ENCODE assay signal across 8 mouse cellular contexts in genomic region chr14:45317921-45318411, GRCm38 (mm10). TPM values are rescaled to one million over a fixed set of nuclear protein-coding genes. Genes with fewer than 3 reads are reported as not detected.
A peak's percentile ranks its signal among the peaks of the same experiment; 100 is the strongest.
DNase-seq lines count a peak whose midpoint lies in the region; ATAC-seq and TF ChIP-seq lines count a peak whose summit lies in the region.

No protein-coding gene starts in this region.

- H3K4me1 ChIP-seq in CH12.LX (ENCODE audit: control insufficient read depth in 1 of 2, insufficient read depth in 2 of 2): peaks cover 10 to 40% of the 10 kb centered on the region in 2 experiments
- peaks cover 16% of the 10 kb centered on the region for H3K4me1 ChIP-seq in embryonic facial prominence, embryonic 13.5 days
- peaks cover 11% of the 10 kb centered on the region for H3K4me1 ChIP-seq in hindbrain, embryonic 16.5 days (ENCODE audit: control insufficient read depth, insufficient read depth, low read depth, low read length)
- peaks cover 10% of the 10 kb centered on the region for H3K4me1 ChIP-seq in stomach, embryonic 16.5 days (ENCODE audit: control insufficient read depth, insufficient read depth, low read length)

- peaks cover 0 to 13% of the 10 kb centered on the region in 2 experiments for H3K36me3 ChIP-seq in CH12.LX (replicated peaks in 1 of 2; ENCODE audit: control insufficient read depth in 1 of 2, insufficient read depth in 1 of 2, low read length in 1 of 2)
- no peaks in the 10 kb centered on the region for H3K36me3 ChIP-seq in embryonic facial prominence, embryonic 13.5 days
- H3K36me3 ChIP-seq in hindbrain, embryonic 16.5 days (ENCODE audit: control insufficient read depth, insufficient read depth, low read length): no peaks in the 10 kb centered on the region
- no peaks in the 10 kb centered on the region for H3K36me3 ChIP-seq in macrophage (ENCODE audit: inconsistent target)
- no peaks in the 10 kb centered on the region for H3K36me3 ChIP-seq in stomach, embryonic 16.5 days (ENCODE audit: control insufficient read depth, insufficient read depth, low read length)

- no peak overlapping the region for H3K4me2 ChIP-seq in CH12.LX (ENCODE audit: insufficient read depth, low read depth, poor library complexity, severe bottlenecking)
- peak overlapping the region; percentile 72 for H3K4me2 ChIP-seq in embryonic facial prominence, embryonic 13.5 days
- peak overlapping the region; percentile 81 for H3K4me2 ChIP-seq in hindbrain, embryonic 16.5 days (ENCODE audit: low read length)
- H3K4me2 ChIP-seq in stomach, embryonic 16.5 days (ENCODE audit: low read depth, low read length): peak overlapping the region; percentile 73

- H3K9ac ChIP-seq in CH12.LX (ENCODE audit: insufficient read depth, low read depth): peak overlapping the region; percentile 66
- peak overlapping the region; percentile 92 for H3K9ac ChIP-seq in embryonic facial prominence, embryonic 13.5 days
- peak overlapping the region; percentile 91 for H3K9ac ChIP-seq in hindbrain, embryonic 16.5 days (ENCODE audit: low read depth, low read length)
- peak overlapping the region; percentile 92 for H3K9ac ChIP-seq in stomach, embryonic 16.5 days (ENCODE audit: low read length)

- TF ChIP-seq RAD21 in CH12.LX (IDR thresholded peaks at IDR 0.05; ENCODE audit: low read depth, low read length): no peak

- in situ Hi-C loops in CH12.LX (cut with MboI; ENCODE audit: low pct_ligation_motif_present, low pct_unique_long_range_greater_than_20kb, low sequenced_read_pairs): no loop called here

- ATAC-seq in embryonic facial prominence, embryonic 13.5 days (ENCODE audit: insufficient number of reproducible peaks, insufficient read depth, low FRiP score, low TSS enrichment, low read depth): peak; percentile 21
- no peak; the same call in 1 of the 2 replicates for ATAC-seq in hindbrain, embryonic 16.5 days
- no peak; the same call in 1 of the 2 replicates for ATAC-seq in stomach, embryonic 16.5 days (ENCODE audit: insufficient read depth, low FRiP score)

- no peaks in the 10 kb centered on the region for H3K27me3 ChIP-seq in CH12.LX (replicated peaks)
- H3K27me3 ChIP-seq in embryonic facial prominence, embryonic 13.5 days: no peaks in the 10 kb centered on the region
- no peaks in the 10 kb centered on the region for H3K27me3 ChIP-seq in hindbrain, embryonic 16.5 days (replicated peaks; ENCODE audit: control insufficient read depth, insufficient read depth, low read length)
- no peaks in the 10 kb centered on the region for H3K27me3 ChIP-seq in stomach, embryonic 16.5 days (ENCODE audit: control insufficient read depth, insufficient read depth, low read length)

- no peak for TF ChIP-seq POLR2A in CH12.LX (IDR thresholded peaks at IDR 0.05; ENCODE audit: low read depth, low read length)

- dilution Hi-C loops in CH12.LX (cut with MboI; ENCODE audit: extremely low pct_ligation_motif_present, extremely low pct_unique_long_range_greater_than_20kb, low sequenced_read_pairs): no loop called here

- under 1% methylated on average over 37 of the region's 38 CpGs for WGBS in embryonic facial prominence, embryonic 13.5 days
- under 1% methylated on average over 36 of the region's 38 CpGs for WGBS in hindbrain, embryonic 16.5 days
- WGBS in macrophage (ENCODE audit: missing documents): under 1% methylated on average over 34 of the region's 38 CpGs
- under 1% methylated on average over 38 of the region's 38 CpGs for WGBS in stomach, embryonic 16.5 days

- no peak for TF ChIP-seq CTCF in CH12.LX (conservative IDR thresholded peaks at IDR 0.05 in 1 of 2, IDR thresholded peaks at IDR 0.05 in 1 of 2; ENCODE audit: low read depth in 2 of 2, low read length in 2 of 2)

- H3K27ac ChIP-seq in CH12.LX (ENCODE audit: insufficient read depth, low read depth) (peak overlapping the region; percentile 73), macrophage (peak overlapping the region; percentile 49)
- H3K27ac ChIP-seq in embryonic facial prominence, embryonic 13.5 days: peak overlapping the region; percentile 84
- peak overlapping the region; percentile 97 for H3K27ac ChIP-seq in hindbrain, embryonic 16.5 days (ENCODE audit: low read depth, low read length)
- H3K27ac ChIP-seq in stomach, embryonic 16.5 days (ENCODE audit: low read length): peak overlapping the region; percentile 97

- no peak for TF ChIP-seq EP300 in CH12.LX (IDR thresholded peaks at IDR 0.05; ENCODE audit: low read length)

- H3K4me3 ChIP-seq in CH12.LX (replicated peaks in 1 of 3; ENCODE audit: low read depth in 2 of 3, low read length in 2 of 3, poor library complexity in 1 of 3) (peak overlapping the region; percentile 88 to 96 (median 91)), macrophage (ENCODE audit: inconsistent target) (peak overlapping the region; percentile 82)
- peak overlapping the region; percentile 92 for H3K4me3 ChIP-seq in embryonic facial prominence, embryonic 13.5 days
- H3K4me3 ChIP-seq in hindbrain, embryonic 16.5 days (ENCODE audit: low read length): peak overlapping the region; percentile 83
- peak overlapping the region; percentile 94 for H3K4me3 ChIP-seq in stomach, embryonic 16.5 days (replicated peaks; ENCODE audit: low read length)

- no peaks in the 10 kb centered on the region for H3K9me3 ChIP-seq in CH12.LX (replicated peaks; ENCODE audit: low read length)
- no peaks in the 10 kb centered on the region for H3K9me3 ChIP-seq in embryonic facial prominence, embryonic 13.5 days
- no peaks in the 10 kb centered on the region for H3K9me3 ChIP-seq in hindbrain, embryonic 16.5 days (ENCODE audit: control insufficient read depth, low read length)
- no peaks in the 10 kb centered on the region for H3K9me3 ChIP-seq in stomach, embryonic 16.5 days (replicated peaks; ENCODE audit: control insufficient read depth, low read length)

- H3K79me2 ChIP-seq in CH12.LX (replicated peaks; ENCODE audit: control insufficient read depth, extremely low read depth, insufficient read depth, poor library complexity, severe bottlenecking) (peaks cover 48% of the 10 kb centered on the region), macrophage (ENCODE audit: inconsistent target) (peaks cover 51% of the 10 kb centered on the region)

- peak; percentile 62 for DNase-seq in embryo, embryonic 10.5 days (ENCODE audit: low spot score)
- DNase-seq in embryo, embryonic 11 days: no peak
- DNase-seq in CH12.LX (ENCODE audit: extremely low read depth): peak; percentile 21
- no peak for DNase-seq in gastrocnemius, postnatal 10 days

TF ChIP-seq in CH12.LX, 34 proteins besides CTCF, POLR2A, EP300 and RAD21 (continues in another document):
- no peak for TF ChIP-seq SMC3 (IDR thresholded peaks at IDR 0.05; ENCODE audit: low read depth, low read length)
- no peak for TF ChIP-seq POLR2AphosphoS2 (IDR thresholded peaks at IDR 0.05; ENCODE audit: low read depth, low read length)
- TF ChIP-seq NRF1 (IDR thresholded peaks at IDR 0.05; ENCODE audit: low read depth, low read length): no peak
- TF ChIP-seq ETS1 (conservative IDR thresholded peaks at IDR 0.05; ENCODE audit: low read depth, low read length): no peak
- no peak for TF ChIP-seq GABPA (IDR thresholded peaks at IDR 0.05; ENCODE audit: insufficient replicate concordance, low read depth, low read length)
- TF ChIP-seq PAX5 (IDR thresholded peaks at IDR 0.05; ENCODE audit: low read length): no peak
- TF ChIP-seq UBTF (IDR thresholded peaks at IDR 0.05; ENCODE audit: low read depth, low read length): no peak

RNA-seq across cellular contexts. Expression of gene Ero1l, which starts 0.6 kb away (rescaled TPM):
- total RNA-seq in CH12.LX (2012; rRNA removed) (78.9 and 155 TPM in 2 replicates), CH12.LX (2014; rRNA removed) (227 and 291 TPM in 2 replicates)
- polyA plus RNA-seq in CH12.LX (2012; ENCODE audit: insufficient read length, low read depth) (91.4 and 93.5 TPM in 2 replicates), macrophage (2018) (14.7 to 22.5 TPM (median 19.4 TPM) in 3 replicates)
- 28.9 and 30.9 TPM in 2 replicates for polyA plus RNA-seq in embryonic facial prominence, embryonic 13.5 days (2015; fragmentation: Nextera tagmentation; extraction: Ambion mirVana)
- 21.5 and 24.8 TPM in 2 replicates for polyA plus RNA-seq in hindbrain, embryonic 16.5 days (2015; fragmentation: Nextera tagmentation; extraction: Ambion mirVana)
- 100 to 1,000 TPM in 8 of 26 experiments, 10 to 100 TPM in 18; 35.5 to 200 (median 70.2) TPM for total RNA-seq in macrophage (2018; cell fraction: chromatin; rRNA removed)
- 10 to 100 TPM; 19.4 to 49.5 (median 26.2) TPM for total RNA-seq in macrophage (2018; cell fraction: cytosol; rRNA removed)
- total RNA-seq in macrophage (2018; cell fraction: nucleus; rRNA removed): 100 to 1,000 TPM in 2 of 26 experiments, 10 to 100 TPM in 24; 35.5 to 131 (median 71.8) TPM
- polyA plus RNA-seq in stomach, embryonic 16.5 days (2015; fragmentation: Nextera tagmentation; extraction: Ambion mirVana): 49.1 and 51.9 TPM in 2 replicates
- total RNA-seq in gastrocnemius, postnatal 10 days (2021): 10 to 100 TPM in 1 of 2 experiments, 1 to 10 TPM in 1; 9.2 to 13.9 TPM

RNA-seq across cellular contexts. Expression of gene Psmc6, which starts 11.6 kb away (rescaled TPM):
- 90.3 and 121 TPM in 2 replicates for total RNA-seq in CH12.LX (2012; rRNA removed)
- 288 and 342 TPM in 2 replicates for total RNA-seq in CH12.LX (2014; rRNA removed)
- 193 and 201 TPM in 2 replicates for polyA plus RNA-seq in CH12.LX (2012; ENCODE audit: insufficient read length, low read depth)
- 167 and 168 TPM in 2 replicates for polyA plus RNA-seq in embryonic facial prominence, embryonic 13.5 days (2015; fragmentation: Nextera tagmentation; extraction: Ambion mirVana)
- polyA plus RNA-seq in hindbrain, embryonic 16.5 days (2015; fragmentation: Nextera tagmentation; extraction: Ambion mirVana): 143 and 148 TPM in 2 replicates
- 100 to 1,000 TPM; 125 to 333 (median 239) TPM for total RNA-seq in macrophage (2018; cell fraction: chromatin; rRNA removed)
- 100 to 1,000 TPM in 5 of 26 experiments, 10 to 100 TPM in 21; 60.7 to 107 (median 78.5) TPM for total RNA-seq in macrophage (2018; cell fraction: cytosol; rRNA removed)
- 100 to 1,000 TPM in 15 of 26 experiments, 10 to 100 TPM in 11; 65.5 to 149 (median 105) TPM for total RNA-seq in macrophage (2018; cell fraction: nucleus; rRNA removed)
- polyA plus RNA-seq in macrophage (2018): 68.8 to 188 TPM (median 89.7 TPM) in 3 replicates
- polyA plus RNA-seq in stomach, embryonic 16.5 days (2015; fragmentation: Nextera tagmentation; extraction: Ambion mirVana): 128 and 138 TPM in 2 replicates
- total RNA-seq in gastrocnemius, postnatal 10 days (2021): 100 to 1,000 TPM; 119 to 125 TPM

RNA-seq across cellular contexts. Expression of gene Styx, which starts 32.9 kb away (rescaled TPM):
- 15.7 and 18.4 TPM in 2 replicates for total RNA-seq in CH12.LX (2012; rRNA removed)
- 41.2 and 49.2 TPM in 2 replicates for total RNA-seq in CH12.LX (2014; rRNA removed)
- 20.4 and 21.8 TPM in 2 replicates for polyA plus RNA-seq in CH12.LX (2012; ENCODE audit: insufficient read length, low read depth)
- 82.1 and 84.1 TPM in 2 replicates for polyA plus RNA-seq in embryonic facial prominence, embryonic 13.5 days (2015; fragmentation: Nextera tagmentation; extraction: Ambion mirVana)
- 50.6 and 64.1 TPM in 2 replicates for polyA plus RNA-seq in hindbrain, embryonic 16.5 days (2015; fragmentation: Nextera tagmentation; extraction: Ambion mirVana)
- 10 to 100 TPM; 14.5 to 58.6 (median 29.9) TPM for total RNA-seq in macrophage (2018; cell fraction: chromatin; rRNA removed)
- 10 to 100 TPM; 11.5 to 26.0 (median 19.9) TPM for total RNA-seq in macrophage (2018; cell fraction: cytosol; rRNA removed)
- 10 to 100 TPM in 24 of 26 experiments, 1 to 10 TPM in 2; 8.1 to 44.0 (median 19.5) TPM for total RNA-seq in macrophage (2018; cell fraction: nucleus; rRNA removed)
- polyA plus RNA-seq in macrophage (2018): 13.7 to 22.3 TPM (median 15.2 TPM) in 3 replicates
- polyA plus RNA-seq in stomach, embryonic 16.5 days (2015; fragmentation: Nextera tagmentation; extraction: Ambion mirVana): 39.3 and 46.1 TPM in 2 replicates
- 10 to 100 TPM; 60.3 to 61.5 TPM for total RNA-seq in gastrocnemius, postnatal 10 days (2021)

Comparison
In these comparisons a context has a peak if more than half of its experiments do, and no peak if none do; other contexts are left out.
1. DNase-seq: peak in embryo, embryonic 10.5 days (single experiment) and CH12.LX (single experiment); none in embryo, embryonic 11 days (single experiment) and gastrocnemius, postnatal 10 days (single experiment).
2. Peak in every context shown above with its lines, with median percentiles within 50 percentile points of each other: H3K27ac ChIP-seq, H3K4me3 ChIP-seq and H3K9ac ChIP-seq.